Mouse (Mus musculus): Measurements from ENCODE around the gene Slc9a1. TPM values are rescaled to one million over a fixed set of nuclear protein-coding genes. Genes with fewer than 3 reads are reported as not detected.

Gene Slc9a1
- polyA plus RNA-seq, 1 experiment = 39.4 TPM

- Histone ChIP-seq H3K36me3 (ENCODE audit: control insufficient read depth, insufficient read depth, low read length) (no peaks in the 10 kb centered on the region), H3K27ac (ENCODE audit: insufficient read depth, low read length) (no peak overlapping the region), H3K4me1 (ENCODE audit: control insufficient read depth, insufficient read depth, insufficient read length) (no peaks in the 10 kb centered on the region), H3K27me3 (ENCODE audit: control insufficient read depth, insufficient read depth, low read length) (no peaks in the 10 kb centered on the region; the same call in 1 of the 2 replicates), H3K4me3 (ENCODE audit: extremely low read depth, insufficient read depth, insufficient read length) (no peak overlapping the region)
- 76% methylated on average over 10 of the region's 10 CpGs for WGBS
- DNase-seq (ENCODE audit: low read depth in 1 of 2, low spot score in 2 of 2) = no peak
- TF ChIP-seq CTCF (IDR thresholded peaks at IDR 0.05; ENCODE audit: extremely low read depth, insufficient read depth, insufficient read length, insufficient replicate concordance) (no peak), POLR2A (IDR thresholded peaks at IDR 0.05; ENCODE audit: low read depth, low read length) (no peak)
Measured at GRCm38 (mm10) chr4:133352797-133353196, 16.7 kb upstream of the Slc9a1 start.

- DNase-seq (ENCODE audit: low read depth in 1 of 2, low spot score in 2 of 2) = no peak
- Histone ChIP-seq H3K4me3 (ENCODE audit: extremely low read depth, insufficient read depth, insufficient read length) (no peak within 1 kb of the TSS), H3K36me3 (ENCODE audit: control insufficient read depth, insufficient read depth, low read length) (no peaks in the 10 kb centered on the region), H3K27me3 (ENCODE audit: control insufficient read depth, insufficient read depth, low read length) (no peaks in the 10 kb centered on the region; the same call in 1 of the 2 replicates), H3K27ac (ENCODE audit: insufficient read depth, low read length) (no peak within 1 kb of the TSS), H3K4me1 (ENCODE audit: control insufficient read depth, insufficient read depth, insufficient read length) (no peaks in the 10 kb centered on the region)
- WGBS = 82% methylated on average over 23 of the region's 23 CpGs
- TF ChIP-seq CTCF (IDR thresholded peaks at IDR 0.05; ENCODE audit: extremely low read depth, insufficient read depth, insufficient read length, insufficient replicate concordance) = no peak
- TF ChIP-seq POLR2A (IDR thresholded peaks at IDR 0.05; ENCODE audit: low read depth, low read length) = no peak
Measured at GRCm38 (mm10) chr4:133353367-133354365, 15.8 kb upstream of the Slc9a1 start, which contains the start of gene Wdtc1. Wdtc1 (minus strand) TSS chr4:133353481.

GRCm38 (mm10) chr4:133354641-133355040 is 14.9 kb upstream of the Slc9a1 start:
- no peak for TF ChIP-seq POLR2A (IDR thresholded peaks at IDR 0.05; ENCODE audit: low read depth, low read length)
- no peak for TF ChIP-seq CTCF (IDR thresholded peaks at IDR 0.05; ENCODE audit: extremely low read depth, insufficient read depth, insufficient read length, insufficient replicate concordance)
- 93% methylated on average over 6 of the region's 6 CpGs for WGBS
- H3K27ac ChIP-seq (ENCODE audit: insufficient read depth, low read length) = no peak overlapping the region

GRCm38 (mm10) chr4:133370298-133371274 is 1.1 kb downstream of the Slc9a1 start:
- H3K36me3 ChIP-seq (ENCODE audit: control insufficient read depth, insufficient read depth, low read length) = no peaks in the 10 kb centered on the region
- H3K4me1 ChIP-seq (ENCODE audit: control insufficient read depth, insufficient read depth, insufficient read length) = peaks cover 22% of the 10 kb centered on the region
- no peaks in the 10 kb centered on the region for H3K27me3 ChIP-seq (ENCODE audit: control insufficient read depth, insufficient read depth, low read length)
- TF ChIP-seq CTCF (IDR thresholded peaks at IDR 0.05; ENCODE audit: extremely low read depth, insufficient read depth, insufficient read length, insufficient replicate concordance) (no peak), POLR2A (IDR thresholded peaks at IDR 0.05; ENCODE audit: low read depth, low read length) (no peak)
- 42% methylated on average over 22 of the region's 22 CpGs for WGBS
- H3K4me3 ChIP-seq (ENCODE audit: extremely low read depth, insufficient read depth, insufficient read length) = peak overlapping the region; percentile 87
- H3K27ac ChIP-seq (ENCODE audit: insufficient read depth, low read length) = no peak overlapping the region
- no peak for DNase-seq (ENCODE audit: low read depth in 1 of 2, low spot score in 2 of 2)

More at GRCm38 (mm10) chr4:133354641-133355040, 14.9 kb upstream of the Slc9a1 start:
- Histone ChIP-seq H3K27me3 (ENCODE audit: control insufficient read depth, insufficient read depth, low read length) (no peaks in the 10 kb centered on the region; the same call in 1 of the 2 replicates), H3K36me3 (ENCODE audit: control insufficient read depth, insufficient read depth, low read length) (no peaks in the 10 kb centered on the region), H3K4me1 (ENCODE audit: control insufficient read depth, insufficient read depth, insufficient read length) (no peaks in the 10 kb centered on the region), H3K4me3 (ENCODE audit: extremely low read depth, insufficient read depth, insufficient read length) (no peak overlapping the region)
- DNase-seq (ENCODE audit: low read depth in 1 of 2, low spot score in 2 of 2) = no peak

GRCm38 (mm10) chr4:133371621-133372277 is 2.2 kb downstream of the Slc9a1 start:
- H3K4me1 ChIP-seq (ENCODE audit: control insufficient read depth, insufficient read depth, insufficient read length) = peaks cover 22% of the 10 kb centered on the region
- H3K27ac ChIP-seq (ENCODE audit: insufficient read depth, low read length) = no peak overlapping the region
- H3K36me3 ChIP-seq (ENCODE audit: control insufficient read depth, insufficient read depth, low read length) = no peaks in the 10 kb centered on the region
- DNase-seq (ENCODE audit: low read depth in 1 of 2, low spot score in 2 of 2) = no peak
- H3K27me3 ChIP-seq (ENCODE audit: control insufficient read depth, insufficient read depth, low read length) = no peaks in the 10 kb centered on the region
- H3K4me3 ChIP-seq (ENCODE audit: extremely low read depth, insufficient read depth, insufficient read length) = peak overlapping the region; percentile 37; the same call in 1 of the 2 replicates
- WGBS = 29% methylated on average over 7 of the region's 7 CpGs
- no peak for TF ChIP-seq CTCF (IDR thresholded peaks at IDR 0.05; ENCODE audit: extremely low read depth, insufficient read depth, insufficient read length, insufficient replicate concordance)
- no peak for TF ChIP-seq POLR2A (IDR thresholded peaks at IDR 0.05; ENCODE audit: low read depth, low read length)

GRCm38 (mm10) chr4:133372278-133372665 is 2.8 kb downstream of the Slc9a1 start:
- no peak for DNase-seq (ENCODE audit: low read depth in 1 of 2, low spot score in 2 of 2)
- WGBS = 77% methylated on average over 6 of the region's 6 CpGs
- H3K36me3 ChIP-seq (ENCODE audit: control insufficient read depth, insufficient read depth, low read length) = no peaks in the 10 kb centered on the region
- no peaks in the 10 kb centered on the region for H3K27me3 ChIP-seq (ENCODE audit: control insufficient read depth, insufficient read depth, low read length)
- no peak for TF ChIP-seq CTCF (IDR thresholded peaks at IDR 0.05; ENCODE audit: extremely low read depth, insufficient read depth, insufficient read length, insufficient replicate concordance)
- TF ChIP-seq POLR2A (IDR thresholded peaks at IDR 0.05; ENCODE audit: low read depth, low read length) = no peak
- H3K4me3 ChIP-seq (ENCODE audit: extremely low read depth, insufficient read depth, insufficient read length) = no peak overlapping the region
- peaks cover 22% of the 10 kb centered on the region for H3K4me1 ChIP-seq (ENCODE audit: control insufficient read depth, insufficient read depth, insufficient read length)
- no peak overlapping the region for H3K27ac ChIP-seq (ENCODE audit: insufficient read depth, low read length)

Measured in spleen, adult 2 months (tissue).